Mouse (Mus musculus): ENCODE results near the gene Anp32b.
A peak's percentile ranks its signal among the peaks of the same experiment; 100 is the strongest.

Gene Anp32b

DNA sequence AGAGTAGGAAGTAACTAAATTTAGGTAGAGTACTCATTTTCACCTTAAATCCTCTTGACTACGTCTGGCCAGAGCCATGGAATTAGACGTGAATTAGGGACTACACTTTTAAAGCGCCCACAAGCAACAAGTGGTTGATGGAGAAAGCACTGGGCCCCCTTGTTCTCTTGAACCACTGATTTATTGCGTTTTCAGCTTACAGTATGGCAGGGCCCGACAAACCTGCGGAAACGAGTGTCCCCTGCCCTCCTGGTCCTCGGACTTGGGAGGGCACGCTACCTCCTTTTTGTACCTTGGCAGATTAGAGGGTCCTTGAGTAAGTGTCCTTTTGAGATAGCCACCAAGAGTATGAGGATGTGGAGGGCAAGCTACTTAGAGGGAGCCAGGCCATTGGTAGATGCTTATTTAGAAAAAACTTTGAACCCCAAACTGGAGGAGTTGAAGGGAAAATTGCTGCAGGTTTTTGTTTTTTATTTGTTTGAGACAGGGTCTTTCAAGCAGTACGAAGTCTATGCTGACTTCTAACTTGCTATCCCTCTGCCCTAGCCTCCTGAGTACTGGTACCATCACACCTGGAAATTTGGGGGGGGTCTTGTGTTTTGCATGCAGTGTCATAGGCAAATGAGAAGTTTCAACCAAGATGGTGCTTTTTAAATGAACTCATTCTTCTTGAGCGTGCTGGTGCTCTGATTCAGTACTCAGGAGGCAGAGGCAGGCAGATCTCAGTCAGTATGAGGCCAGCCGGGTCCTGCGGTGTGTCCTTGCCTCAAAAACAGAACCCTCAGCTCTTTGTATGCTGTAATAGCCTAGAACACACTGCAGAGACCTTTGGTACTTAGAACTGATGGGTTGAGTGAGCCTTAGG, 2.4 kb downstream of the Anp32b start:
- no peak for DNase-seq (ENCODE audit: low read depth, low spot score)

DNA sequence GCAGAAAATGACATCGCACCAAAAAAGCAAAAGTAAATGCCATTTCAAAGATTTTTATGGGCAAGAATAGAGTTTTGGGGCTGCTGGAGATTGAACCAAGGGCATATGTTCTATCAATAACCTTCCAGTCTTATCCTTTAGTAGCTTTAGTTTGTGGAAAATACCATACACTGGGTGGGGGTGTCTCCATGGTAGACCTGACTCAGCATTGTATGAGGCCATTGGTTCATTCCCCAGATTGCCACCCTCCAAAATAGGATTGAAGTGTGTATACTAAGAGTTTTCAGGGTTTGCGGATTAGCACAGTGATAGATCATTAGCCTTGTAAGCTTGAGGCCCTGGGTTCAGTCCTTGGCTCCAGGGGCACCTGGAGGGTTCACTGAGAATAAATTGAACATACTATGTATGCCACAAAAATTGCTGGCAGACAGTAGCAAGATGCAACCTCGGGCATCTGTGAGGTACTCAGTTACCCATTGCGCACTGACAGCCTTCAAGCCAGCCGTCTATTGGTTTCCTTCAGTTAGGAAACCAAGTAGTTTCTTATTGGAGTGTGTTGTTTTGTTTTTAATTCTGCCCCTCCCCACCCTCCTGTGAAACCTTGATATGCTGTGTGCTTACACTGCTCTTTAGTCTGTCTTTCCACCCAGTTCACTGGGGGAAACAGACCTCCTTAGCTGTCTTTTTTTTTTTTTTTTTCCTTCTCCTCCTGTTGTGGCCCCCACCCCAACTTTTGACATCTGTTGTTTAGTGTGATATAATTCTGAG, 3.6 kb downstream of the Anp32b start:
- no peak for DNase-seq (ENCODE audit: low read depth, low spot score)

DNA sequence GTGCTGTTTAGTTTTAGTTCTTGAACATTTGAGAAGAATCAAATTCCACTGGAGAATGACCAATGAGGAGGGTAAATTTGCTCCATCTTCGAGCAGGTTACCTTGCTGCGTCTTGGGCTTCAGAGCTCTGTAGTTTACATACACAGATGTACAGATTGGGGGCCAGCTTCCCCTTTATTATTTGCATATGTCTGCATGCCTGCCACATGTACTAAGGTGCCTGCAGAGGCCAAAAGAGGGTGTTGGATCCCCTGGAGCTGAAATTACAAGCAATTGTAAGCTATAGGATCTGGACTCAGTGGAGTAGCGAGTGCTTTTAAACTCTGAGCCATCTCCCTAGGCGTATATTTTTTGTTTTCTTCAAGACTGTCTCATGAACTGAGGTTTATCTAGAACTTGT, 6.1 kb downstream of the Anp32b start:
- DNase-seq (ENCODE audit: low read depth, low spot score): no peak

DNA sequence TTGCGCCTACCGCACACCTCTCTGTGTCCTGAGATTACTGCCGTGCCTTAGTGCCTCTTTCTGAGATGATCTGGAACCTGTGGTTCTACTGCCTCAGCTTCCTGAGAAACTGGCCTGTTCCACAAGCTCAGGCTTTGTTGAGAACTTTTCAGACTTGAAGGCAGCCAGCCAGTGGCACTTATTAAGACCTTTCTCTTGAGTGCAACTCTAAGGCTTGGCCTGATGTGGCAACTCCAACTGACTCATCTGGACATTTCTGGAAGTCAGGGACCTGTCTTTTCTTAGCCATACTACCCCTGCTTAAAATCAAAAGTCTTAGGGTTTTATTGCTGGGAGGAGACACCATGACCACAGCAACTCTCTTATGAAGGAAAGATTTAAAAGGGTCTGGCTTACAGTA, 6.5 kb downstream of the Anp32b start:
- DNase-seq (ENCODE audit: low read depth, low spot score): no peak

DNA sequence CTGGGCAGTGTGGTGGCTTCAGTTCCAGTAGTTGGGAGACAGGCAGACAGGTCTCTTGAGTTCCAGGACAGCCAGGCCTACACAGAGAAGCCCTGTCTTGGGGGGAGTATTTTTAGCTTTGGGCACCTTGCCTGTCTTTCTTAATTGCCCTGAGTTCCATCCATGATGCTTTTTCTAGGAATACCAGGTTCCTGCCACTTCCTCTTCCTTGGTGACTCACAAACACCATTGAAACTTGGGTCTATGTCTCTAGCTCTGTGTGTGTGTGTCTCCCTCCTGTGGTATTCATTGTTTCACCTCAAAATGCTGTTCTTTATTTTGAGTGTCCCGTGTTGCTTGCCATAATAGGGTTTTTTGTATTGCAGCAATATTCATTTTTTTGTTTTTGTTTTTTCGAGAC, 7.7 kb downstream of the Anp32b start:
- DNase-seq (ENCODE audit: low read depth, low spot score): no peak

DNA sequence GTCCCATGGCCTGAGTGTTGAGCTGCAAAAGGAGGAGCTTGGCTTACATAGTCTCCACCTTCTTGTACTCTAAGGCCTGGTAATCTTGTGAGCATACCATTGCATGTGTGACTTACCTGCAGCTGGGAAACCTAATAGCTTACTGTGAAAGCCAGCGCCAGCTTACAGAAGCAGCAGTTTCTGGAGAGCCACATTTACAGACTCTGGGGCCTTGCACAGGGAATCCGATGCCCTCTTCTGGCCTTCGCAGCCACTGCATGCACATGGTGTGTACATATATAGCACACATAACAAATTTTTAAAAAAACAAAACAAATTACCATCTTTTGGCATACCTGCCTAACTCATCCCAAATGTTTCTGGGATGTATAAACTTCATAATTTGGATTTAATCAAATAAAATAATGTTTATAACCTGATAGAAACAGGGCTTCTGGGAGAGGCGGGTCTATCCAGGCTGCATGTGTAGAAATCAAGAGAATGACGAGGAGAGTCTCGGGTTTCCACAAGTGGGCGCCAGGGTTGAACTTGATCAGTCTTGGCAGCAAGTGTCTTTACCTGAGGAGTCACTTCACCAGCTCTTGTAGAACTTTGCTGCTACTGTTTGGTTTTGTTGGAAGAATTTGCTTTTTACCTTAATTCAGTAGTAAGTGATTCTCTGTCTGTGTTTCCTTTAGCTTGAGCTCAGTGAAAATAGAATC, 12.6 kb downstream of the Anp32b start:
- peak; percentile 66 for DNase-seq (ENCODE audit: low read depth, low spot score)

DNA sequence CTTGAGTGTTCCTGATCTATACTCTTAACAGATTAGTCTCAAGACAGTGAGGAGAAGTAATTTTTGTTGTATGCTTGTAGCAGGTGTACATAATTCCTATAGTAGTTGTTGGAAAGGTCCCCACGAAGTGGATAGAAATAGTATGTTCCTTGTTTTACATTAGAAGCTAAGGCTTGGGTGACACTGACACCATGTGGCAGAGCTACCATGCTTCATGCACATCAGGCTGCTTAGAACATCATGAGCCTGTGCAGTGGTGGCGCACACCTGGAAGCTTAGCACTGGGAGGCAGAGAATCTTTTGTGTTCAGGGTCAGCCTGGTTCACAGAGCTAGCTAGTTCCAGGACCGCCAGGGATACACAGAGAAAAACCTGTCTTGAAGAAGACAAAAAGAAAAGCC, 15.0 kb downstream of the Anp32b start:
- no peak for DNase-seq (ENCODE audit: low read depth, low spot score)

DNA sequence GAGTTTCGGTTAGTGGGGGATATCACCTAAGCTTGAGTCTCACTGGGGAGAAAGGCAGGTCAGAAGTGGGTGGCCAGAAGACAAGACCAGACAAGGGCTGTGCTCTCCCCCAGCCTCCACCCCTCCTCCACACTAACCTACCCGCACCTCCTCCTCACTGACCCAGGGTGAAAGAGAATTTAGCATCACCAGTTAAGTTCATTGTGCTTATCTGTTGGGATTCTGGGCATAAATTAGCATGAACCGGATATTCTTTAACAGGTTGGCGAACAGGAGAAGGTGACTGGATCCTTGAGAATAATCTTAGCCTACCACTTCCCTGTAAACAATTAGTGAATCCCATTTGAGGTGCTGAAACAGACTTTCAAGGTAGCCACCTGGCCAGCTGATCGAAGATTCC, 24.4 kb downstream of the Anp32b start:
- peak; percentile 52 for DNase-seq (ENCODE audit: low read depth, low spot score)

DNA sequence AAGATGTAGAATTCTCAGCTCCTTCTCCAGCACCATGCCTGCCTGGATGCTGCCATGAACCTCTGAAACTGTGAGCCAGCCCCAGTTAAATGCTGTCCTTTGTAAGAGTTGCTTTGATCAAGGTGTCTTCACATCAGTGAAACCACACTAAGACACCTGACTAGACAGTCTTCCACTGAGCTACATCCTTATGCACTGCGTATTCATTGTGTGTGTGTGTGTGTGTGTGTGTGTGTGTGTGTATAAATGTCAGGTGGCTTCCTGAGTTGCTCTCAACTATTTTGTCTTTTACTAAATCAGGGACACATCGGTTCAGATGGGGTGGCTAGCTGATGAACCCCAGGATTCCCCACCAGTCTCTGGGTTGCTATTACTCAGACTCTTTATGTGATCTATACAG, 28.4 kb downstream of the Anp32b start:
- no peak for DNase-seq (ENCODE audit: low read depth, low spot score)

DNA sequence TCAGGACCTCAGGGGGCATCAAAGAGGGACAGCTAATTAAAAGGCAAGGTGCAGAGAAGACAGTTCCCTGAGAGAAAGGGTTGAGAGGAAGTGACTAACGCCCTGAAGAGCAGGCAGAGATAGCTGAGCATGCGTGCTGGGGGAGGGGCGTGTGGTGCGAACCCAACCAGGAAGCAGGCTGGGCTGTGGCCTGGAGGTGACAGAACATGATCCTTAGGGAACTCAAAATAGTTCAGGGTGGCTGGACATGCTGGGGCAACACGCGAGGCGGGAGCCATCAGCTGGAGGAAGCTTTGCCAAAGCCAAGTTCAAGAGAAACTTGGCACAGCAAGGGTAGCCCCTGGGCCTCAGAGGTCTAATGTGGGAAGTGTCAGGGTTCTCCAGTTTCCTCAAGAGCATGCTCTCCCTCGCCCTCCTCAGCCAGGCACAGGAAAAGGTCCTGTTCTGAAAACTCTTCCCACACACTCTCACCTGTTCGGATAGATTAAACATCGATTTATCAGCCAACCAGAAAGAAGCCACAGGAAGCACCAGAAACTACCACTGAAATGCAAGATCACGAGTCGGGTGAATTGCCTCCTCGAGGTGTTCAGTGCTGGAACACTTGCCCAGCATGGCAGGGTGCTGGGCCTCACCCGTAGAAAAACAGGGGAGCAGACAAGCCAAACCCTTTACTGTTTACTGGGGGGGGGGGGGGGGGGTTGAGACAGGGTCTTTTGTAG, 35.2 kb downstream of the Anp32b start:
- peak; percentile 77 for DNase-seq (ENCODE audit: low read depth, low spot score)

DNA sequence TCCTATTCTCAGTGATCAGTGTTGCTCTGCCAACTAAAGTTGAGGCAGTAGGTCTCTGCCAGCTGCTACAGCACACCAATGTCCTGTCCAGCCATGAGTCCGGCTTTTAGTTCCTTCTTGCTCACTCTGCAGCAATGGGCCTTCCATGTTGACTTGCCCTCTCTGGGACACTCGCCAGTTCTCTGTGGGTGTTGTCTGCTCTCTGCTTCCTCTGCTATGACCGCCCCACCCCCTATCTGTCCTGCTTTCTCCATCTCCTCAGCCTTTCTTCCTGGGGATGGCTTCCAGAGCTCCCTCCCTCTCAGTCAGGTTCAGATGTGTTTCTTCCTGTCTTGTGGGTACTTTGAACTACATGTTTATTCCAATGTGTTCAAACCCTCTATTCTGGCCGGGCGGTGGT, 36.6 kb downstream of the Anp32b start:
- DNase-seq (ENCODE audit: low read depth, low spot score): no peak

DNA sequence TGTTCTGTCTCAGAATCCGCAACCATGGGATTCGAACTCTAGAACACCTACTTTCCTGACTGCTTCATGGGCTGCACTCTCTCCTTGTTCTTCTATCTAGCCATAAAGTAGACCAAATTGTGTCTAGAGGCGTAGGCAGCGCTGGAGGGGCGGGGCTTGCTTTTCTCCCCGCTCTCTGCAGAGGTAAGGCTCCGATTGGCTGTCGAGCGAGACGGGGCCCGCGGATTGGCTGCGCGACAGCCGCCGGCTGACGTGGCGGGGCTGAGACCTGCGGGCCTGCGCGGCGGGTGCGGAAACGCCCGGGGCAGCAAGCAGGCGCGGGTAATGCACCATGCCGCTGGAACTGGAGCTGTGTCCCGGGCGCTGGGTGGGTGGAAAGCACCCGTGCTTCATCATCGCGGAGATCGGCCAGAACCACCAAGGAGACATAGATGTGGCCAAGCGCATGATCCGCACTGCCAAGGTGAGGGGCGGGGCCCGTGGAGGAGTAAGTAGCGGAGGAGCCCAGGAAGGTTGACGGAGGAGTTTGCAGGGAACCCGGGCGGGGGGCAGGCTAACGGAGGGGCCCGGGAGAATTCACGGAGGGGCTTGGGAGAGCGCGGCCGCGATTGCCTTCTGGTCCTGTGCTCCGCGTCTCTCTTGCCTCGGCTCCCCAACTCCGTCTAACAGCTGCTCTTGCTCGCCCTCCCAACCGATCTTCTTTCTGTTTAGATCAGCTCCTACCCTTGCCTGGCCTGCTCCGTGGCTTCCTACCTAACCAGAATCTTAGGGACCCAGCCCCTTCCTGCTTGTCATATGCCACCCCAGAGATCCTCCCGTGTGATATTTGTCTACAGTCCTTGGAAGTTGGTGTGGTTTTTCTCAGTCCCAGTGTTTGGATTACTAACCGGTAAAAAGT, 38.6 kb downstream of the Anp32b start, which contains the start of gene Nans:
Gene Nans (plus strand): TSS at position 221 of the 898 bp plus-strand sequence.
- DNase-seq (ENCODE audit: low read depth, low spot score): peak; percentile 96

DNA sequence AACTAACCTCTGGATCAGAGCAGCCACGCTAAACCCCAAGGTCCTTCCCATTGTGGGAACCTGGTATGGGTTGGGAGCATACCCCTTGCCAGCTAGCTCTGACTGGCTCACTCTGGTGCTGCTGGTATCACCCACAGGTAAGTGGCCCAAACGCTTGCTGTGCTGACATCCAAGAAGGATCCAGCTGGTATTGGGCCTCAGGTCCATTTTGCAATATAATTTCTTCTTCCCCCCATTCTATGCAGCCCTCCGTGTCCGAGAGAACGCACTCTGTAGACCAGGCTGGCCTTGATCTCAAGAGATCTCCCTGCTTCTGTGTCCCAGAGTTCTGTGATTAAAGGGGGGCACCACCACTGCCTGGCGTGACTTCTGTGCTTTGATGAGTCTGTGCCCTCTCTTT, 42.4 kb downstream of the Anp32b start:
- no peak for DNase-seq (ENCODE audit: low read depth, low spot score)

DNA sequence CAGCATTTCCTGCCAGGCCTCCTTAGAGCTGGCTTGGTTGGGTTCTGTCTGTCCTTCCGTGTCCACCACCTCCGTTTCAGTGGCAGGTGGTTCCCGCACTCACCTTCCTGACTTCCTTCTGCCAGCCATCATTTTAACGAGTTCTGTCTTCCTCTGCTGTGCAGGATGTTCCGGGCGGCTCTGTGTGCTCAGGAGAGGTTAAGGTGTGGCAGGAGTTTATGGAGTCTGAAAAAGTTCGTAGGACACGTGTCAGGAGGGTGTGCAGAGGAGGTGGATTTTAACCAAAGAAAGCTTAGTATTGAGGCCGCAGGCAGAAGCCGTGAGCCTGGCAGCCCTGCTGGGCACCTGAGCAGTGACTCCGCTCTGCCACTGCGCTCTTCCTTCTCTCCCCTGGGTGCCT, 44.8 kb downstream of the Anp32b start:
- DNase-seq (ENCODE audit: low read depth, low spot score): no peak

DNA sequence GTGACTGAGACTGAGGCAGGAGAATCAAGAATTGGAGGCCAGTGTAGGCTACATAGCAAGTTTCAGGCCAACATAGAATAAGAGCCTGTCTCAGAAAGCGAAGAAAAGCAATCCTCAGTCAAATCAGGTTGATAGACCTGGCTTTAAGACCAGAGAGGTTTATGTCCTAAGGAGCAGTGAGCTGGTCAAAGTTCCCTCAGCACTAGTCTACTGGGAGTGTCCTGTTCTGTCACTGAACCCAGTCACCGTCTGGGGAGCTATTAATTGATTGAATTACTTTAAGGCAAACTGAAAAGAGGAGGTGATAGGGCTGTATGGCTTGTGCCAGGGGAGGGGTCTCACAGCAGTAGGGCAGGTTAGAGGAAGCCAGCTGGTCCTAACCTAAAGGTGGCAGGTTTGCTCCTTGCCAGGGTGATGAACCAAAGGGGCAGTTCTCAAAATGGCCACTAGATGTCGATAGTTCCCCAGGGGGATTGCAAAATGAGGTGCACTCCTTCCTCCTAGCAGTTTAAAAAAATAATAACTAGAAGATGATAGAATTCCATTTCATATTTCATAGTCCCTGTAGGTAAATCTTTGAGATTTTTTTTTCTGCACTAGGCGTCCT, 46.7 kb downstream of the Anp32b start:
- DNase-seq (ENCODE audit: low read depth, low spot score): peak; percentile 60

DNA sequence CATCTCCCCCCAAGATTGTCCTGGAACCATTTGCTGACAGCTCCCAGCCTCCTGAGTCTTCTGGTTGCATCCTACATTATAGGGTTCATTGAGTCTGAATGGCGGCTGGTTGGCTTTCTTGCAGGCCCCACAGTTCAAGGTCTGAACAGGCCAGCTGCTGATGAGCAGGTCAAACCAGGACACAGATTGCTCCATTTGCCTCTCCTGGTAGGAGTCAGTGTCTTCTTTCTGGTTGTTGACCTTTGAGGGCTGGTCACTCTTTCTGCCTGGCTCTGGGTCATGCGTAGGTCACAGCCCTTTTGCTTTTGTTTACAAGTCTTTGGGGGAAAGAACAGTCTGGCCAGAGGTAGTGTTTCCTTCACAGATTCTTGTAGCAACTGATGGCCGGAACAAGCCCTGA, 47.8 kb downstream of the Anp32b start:
- no peak for DNase-seq (ENCODE audit: low read depth, low spot score)

DNA sequence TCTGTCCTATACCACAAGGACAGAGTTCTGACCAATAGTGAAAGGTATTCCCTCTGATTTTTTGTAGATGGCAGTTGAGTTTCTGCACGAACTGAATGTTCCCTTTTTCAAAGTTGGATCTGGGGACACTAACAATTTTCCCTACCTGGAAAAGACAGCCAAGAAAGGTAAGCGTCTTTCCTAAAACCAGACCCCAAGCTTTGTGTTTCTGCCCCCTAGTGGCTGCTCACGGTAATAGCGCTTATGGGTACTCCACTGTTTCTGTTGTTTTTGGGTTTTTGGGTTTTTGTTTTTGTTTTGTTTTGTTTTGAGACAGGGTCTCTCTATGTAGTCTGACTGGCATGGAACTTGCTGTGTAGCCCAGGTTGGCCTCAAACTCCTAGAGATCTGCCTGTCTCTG, 48.3 kb downstream of the Anp32b start:
- peak; percentile 42 for DNase-seq (ENCODE audit: low read depth, low spot score)

DNA sequence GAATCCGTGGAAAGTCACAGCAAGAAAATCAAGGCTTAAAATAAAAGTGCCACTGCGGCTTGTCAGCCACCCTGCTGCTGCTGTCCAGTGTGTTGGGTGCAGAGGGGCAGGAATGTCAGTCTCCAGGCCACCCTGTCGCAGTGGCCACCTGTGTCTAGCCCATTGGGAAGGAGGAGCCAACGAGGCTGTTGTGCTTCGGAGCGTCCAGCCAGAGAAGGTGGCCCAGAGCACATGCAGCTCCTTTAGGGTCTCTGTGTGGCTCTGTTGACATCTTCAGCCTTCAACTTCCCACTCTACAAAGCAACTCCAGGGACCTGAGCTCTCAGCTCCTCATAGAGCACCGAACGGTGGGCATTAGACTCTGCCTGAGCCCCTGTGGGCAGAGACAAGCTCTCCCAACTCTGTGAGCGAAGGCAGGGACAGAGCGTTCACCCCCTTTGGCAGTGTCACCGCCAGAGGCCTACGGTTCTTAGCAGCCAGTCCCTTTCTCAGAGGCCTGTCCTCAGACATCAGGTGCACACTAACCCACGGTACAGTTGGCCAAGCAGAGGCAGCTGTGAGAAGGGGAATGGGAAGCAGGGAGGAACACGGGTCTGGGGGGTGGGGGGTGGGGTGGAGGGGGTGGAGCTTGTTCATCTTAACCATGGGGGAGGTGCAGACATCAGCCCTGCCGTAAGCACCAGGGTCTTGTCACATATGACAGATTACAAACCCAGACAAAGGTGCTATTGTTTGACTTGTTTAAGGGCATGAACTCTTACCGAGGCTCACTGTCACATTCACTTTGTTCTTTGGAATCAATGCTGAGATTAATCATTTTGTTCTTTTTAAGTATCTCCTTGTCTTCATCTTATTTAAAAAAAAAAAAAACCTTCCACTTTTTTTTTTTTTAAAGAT, 52.2 kb downstream of the Anp32b start:
- DNase-seq (ENCODE audit: low read depth, low spot score): no peak

DNA sequence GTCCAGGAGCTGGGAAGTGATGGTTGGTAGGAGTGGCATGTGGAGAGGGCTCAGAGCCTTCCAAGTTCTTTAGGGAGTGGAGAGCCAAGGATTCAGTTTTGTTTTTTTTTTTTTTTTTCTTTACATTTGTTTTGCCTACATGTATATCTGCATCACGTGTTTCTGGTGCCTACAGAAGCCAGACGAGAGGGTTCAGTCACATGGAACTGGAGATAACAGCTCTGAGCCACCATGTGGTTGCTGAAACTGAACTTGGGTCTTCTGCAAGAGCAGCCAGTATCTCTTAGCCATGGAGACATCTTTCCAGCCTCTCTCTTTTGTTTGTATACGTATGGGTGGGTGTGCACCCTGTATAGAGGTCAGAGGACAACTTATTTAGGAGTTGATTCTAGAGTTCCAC, 53.2 kb downstream of the Anp32b start:
- no peak for DNase-seq (ENCODE audit: low read depth, low spot score)
